Mouse (Mus musculus) heart, embryonic 15.5 days (tissue): ENCODE data around the gene Qprt. TPM values are rescaled to one million over a fixed set of nuclear protein-coding genes. Genes with fewer than 3 reads are reported as not detected.

ENCODE experiments used
- ATAC-seq: fragments of 200-750 bp; cut with Nextera tagmentation; replicated peaks from 2 replicates; pipeline ENCODE4 v1.8.0; 2017; ENCODE audit warnings: low read depth, moderate TSS enrichment; ENCODE audit not compliant: insufficient number of reproducible peaks, insufficient read depth, low FRiP score
- H3K27ac ChIP-seq: fragments of 300-500 bp; sonication (generic); 2 replicates; pipeline ENCODE4 v1.5.1; 2015; ENCODE audit warnings: mild to moderate bottlenecking, inconsistent platforms
- H3K27me3 ChIP-seq: fragments of 300-500 bp; sonication (generic); 2 replicates; pipeline ENCODE4 v1.6.1; 2015; ENCODE audit warnings: inconsistent platforms
- H3K36me3 ChIP-seq: fragments of 300-500 bp; sonication (generic); 2 replicates; pipeline ENCODE4 v1.6.1; 2015; ENCODE audit warnings: mild to moderate bottlenecking, inconsistent platforms
- H3K4me1 ChIP-seq: fragments of 300-500 bp; sonication (generic); replicated peaks from 2 replicates; pipeline ENCODE4 v1.6.1; 2015; ENCODE audit warnings: inconsistent platforms
- H3K4me2 ChIP-seq: fragments of 300-500 bp; sonication (generic); 2 replicates; pipeline ENCODE4 v1.6.1; 2015; ENCODE audit warnings: inconsistent platforms, mild to moderate bottlenecking, moderate library complexity
- H3K4me3 ChIP-seq: fragments of 300-500 bp; sonication (generic); 2 replicates; pipeline ENCODE4 v1.5.1; 2015; ENCODE audit warnings: mild to moderate bottlenecking, inconsistent platforms
- H3K9ac ChIP-seq: fragments of 300-500 bp; sonication (generic); 2 replicates; pipeline ENCODE4 v1.6.1; 2015; ENCODE audit warnings: mild to moderate bottlenecking, inconsistent platforms
- H3K9me3 ChIP-seq: fragments of 300-500 bp; sonication (generic); replicated peaks from 2 replicates; pipeline ENCODE4 v1.6.1; 2016; ENCODE audit warnings: inconsistent platforms
- WGBS: fragments of 180-500 bp; shearing (Covaris S2); methylation state at CpG from one replicate; pipeline ENCODE4 v1.1.7; 2015; ENCODE audit warnings: mixed read lengths; 5-methylcytosine and 5-hydroxymethylcytosine counted together
- polyA plus RNA-seq: library from polyadenylated mRNA; unstranded; fragments of >200 nt; fragmentation: Nextera tagmentation; extraction: Ambion mirVana; gene quantifications from 2 replicates; pipeline ENCODE4 v1.2.1, GENCODE M21; 2015

The Qprt gene
- polyA plus RNA-seq, 1 experiment from 2014 or later: 1.8 TPM

DNA sequence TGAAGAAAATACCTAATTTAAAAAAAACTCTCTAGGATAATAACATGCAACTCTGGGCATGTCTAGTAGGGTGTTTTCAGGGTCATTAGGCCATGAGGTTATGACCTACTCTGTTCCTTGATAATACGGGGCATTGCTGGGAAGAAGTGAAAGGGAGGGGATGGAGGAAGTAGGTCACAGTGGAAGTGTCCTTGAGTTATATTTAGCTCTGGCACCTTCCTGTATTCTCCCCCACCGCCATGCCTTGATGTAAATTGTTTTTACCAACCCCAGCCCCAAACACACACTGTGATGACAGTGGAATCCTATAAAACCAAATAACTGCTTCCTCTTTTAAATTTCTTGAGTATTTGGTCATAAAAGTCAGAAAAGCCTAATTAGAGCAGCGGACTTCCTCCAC, 42.0 kb downstream of the Qprt start:
- no peaks in the 10 kb centered on the region for H3K36me3 ChIP-seq
- H3K9ac ChIP-seq: no peak overlapping the region
- H3K4me1 ChIP-seq: 0 out of 2 replicates have a peak, but pooled peaks cover 4% of the 10 kb centered on the region
- H3K9me3 ChIP-seq: no peaks in the 10 kb centered on the region
- no peak overlapping the region for H3K4me2 ChIP-seq
- no peaks in the 10 kb centered on the region for H3K27me3 ChIP-seq
- no peak overlapping the region for H3K4me3 ChIP-seq
- H3K27ac ChIP-seq: no peak overlapping the region
- 53% methylated on average over 3 of the region's 3 CpGs for WGBS
- ATAC-seq: no peak

- Histone ChIP-seq H3K27me3 (no peaks in the 10 kb centered on the region), H3K9me3 (no peaks in the 10 kb centered on the region), H3K4me3 (no peak overlapping the region), H3K9ac (no peak overlapping the region), H3K36me3 (no peaks in the 10 kb centered on the region), H3K4me2 (no peak overlapping the region), H3K27ac (no peak overlapping the region), H3K4me1 (0 out of 2 replicates have a peak, but pooled peaks cover 6% of the 10 kb centered on the region)
- no peak for ATAC-seq
- WGBS: 84% methylated on average over 3 of the region's 3 CpGs
Observed at GRCm38 (mm10) chr7:127077692-127078091, 44.3 kb downstream of the Qprt start.

- H3K9me3 ChIP-seq: no peaks in the 10 kb centered on the region
- 0 out of 2 replicates have a peak, but pooled peaks cover 6% of the 10 kb centered on the region for H3K4me1 ChIP-seq
- no peak overlapping the region for H3K4me3 ChIP-seq
- WGBS: 80% methylated on average over 5 of the region's 5 CpGs
- ATAC-seq: no peak
- H3K9ac ChIP-seq: no peak overlapping the region
- H3K4me2 ChIP-seq: no peak overlapping the region
- H3K36me3 ChIP-seq: no peaks in the 10 kb centered on the region
- H3K27ac ChIP-seq: no peak overlapping the region
- no peaks in the 10 kb centered on the region for H3K27me3 ChIP-seq
Observed at GRCm38 (mm10) chr7:127076188-127076587, 45.8 kb downstream of the Qprt start.

GRCm38 (mm10) chr7:127073221-127073620, 48.8 kb downstream of the Qprt start:
- H3K9ac ChIP-seq: no peak overlapping the region
- H3K36me3 ChIP-seq: no peaks in the 10 kb centered on the region
- H3K4me3 ChIP-seq: no peak overlapping the region
- 72% methylated on average over 4 of the region's 4 CpGs for WGBS
- no peak for ATAC-seq
- H3K27me3 ChIP-seq: no peaks in the 10 kb centered on the region
- H3K27ac ChIP-seq: no peak overlapping the region
- no peak overlapping the region for H3K4me2 ChIP-seq
- H3K4me1 ChIP-seq: 0 out of 2 replicates have a peak, but pooled peaks cover 6% of the 10 kb centered on the region
- H3K9me3 ChIP-seq: no peaks in the 10 kb centered on the region

- H3K27me3 ChIP-seq: no peaks in the 10 kb centered on the region
- H3K36me3 ChIP-seq: no peaks in the 10 kb centered on the region
- H3K27ac ChIP-seq: no peak overlapping the region
- no peak overlapping the region for H3K4me2 ChIP-seq
- no peak overlapping the region for H3K4me3 ChIP-seq
- H3K9ac ChIP-seq: no peak overlapping the region
- no peak for ATAC-seq
- 0 out of 2 replicates have a peak, but pooled peaks cover 5% of the 10 kb centered on the region for H3K4me1 ChIP-seq
- no peaks in the 10 kb centered on the region for H3K9me3 ChIP-seq
- 68% methylated on average over 4 of the region's 4 CpGs for WGBS
Observed at GRCm38 (mm10) chr7:127070871-127071413, 51.1 kb downstream of the Qprt start.

GRCm38 (mm10) chr7:127066317-127066716, 55.7 kb downstream of the Qprt start:
- H3K27ac ChIP-seq: no peak overlapping the region
- H3K27me3 ChIP-seq: no peaks in the 10 kb centered on the region
- H3K4me1 ChIP-seq: no peaks in the 10 kb centered on the region
- no peaks in the 10 kb centered on the region for H3K36me3 ChIP-seq
- H3K4me3 ChIP-seq: no peak overlapping the region
- 45% methylated on average over 4 of the region's 4 CpGs for WGBS
- no peak for ATAC-seq
- no peak overlapping the region for H3K9ac ChIP-seq
- H3K9me3 ChIP-seq: no peaks in the 10 kb centered on the region
- no peak overlapping the region for H3K4me2 ChIP-seq

GRCm38 (mm10) chr7:127065538-127065937, 56.5 kb downstream of the Qprt start:
- Histone ChIP-seq H3K4me1 (no peaks in the 10 kb centered on the region), H3K36me3 (no peaks in the 10 kb centered on the region), H3K9ac (no peak overlapping the region), H3K27ac (no peak overlapping the region), H3K9me3 (no peaks in the 10 kb centered on the region), H3K4me2 (no peak overlapping the region), H3K4me3 (no peak overlapping the region), H3K27me3 (no peaks in the 10 kb centered on the region)
- WGBS: 85% methylated on average over 6 of the region's 6 CpGs
- no peak for ATAC-seq

Other genes starting within 250 kb of the Qprt start
- 29.0 and 36.4 TPM in 2 replicates for gene Taok2, start 237.5 kb downstream of the Qprt start, polyA plus RNA-seq
- 19.2 and 23.0 TPM in 2 replicates for gene Tmem219, start 199.3 kb downstream of the Qprt start, polyA plus RNA-seq
- 12.3 and 14.8 TPM in 2 replicates for gene Kctd13, start 193.3 kb downstream of the Qprt start, polyA plus RNA-seq
- gene Asphd1, start 172.6 kb downstream of the Qprt start, polyA plus RNA-seq: 0.08 and 0.20 TPM in 2 replicates
- gene Sez6l2, start 171.7 kb downstream of the Qprt start, polyA plus RNA-seq: 0.65 and 0.83 TPM in 2 replicates
- gene Cdipt, start 146.3 kb downstream of the Qprt start, polyA plus RNA-seq: 67.4 and 86.6 TPM in 2 replicates
- 0.85 and 1.6 TPM in 2 replicates for gene Cdiptos, start 146.1 kb downstream of the Qprt start, polyA plus RNA-seq
- gene Mvp, start 107.6 kb downstream of the Qprt start, polyA plus RNA-seq: 14.5 and 18.1 TPM in 2 replicates
- 0.74 TPM in 1 of 2 replicates, not detected in the other for gene Pagr1b, start 105.7 kb downstream of the Qprt start, polyA plus RNA-seq
- gene Pagr1a, start 104.9 kb downstream of the Qprt start, polyA plus RNA-seq: 59.7 and 73.1 TPM in 2 replicates
- 15.7 and 16.6 TPM in 2 replicates for gene Gm42742, start 101.1 kb downstream of the Qprt start, polyA plus RNA-seq
- 1.9 and 4.1 TPM in 2 replicates for gene Prrt2, start 101.0 kb downstream of the Qprt start, polyA plus RNA-seq
- 35.6 and 53.7 TPM in 2 replicates for gene Maz, start 95.2 kb downstream of the Qprt start, polyA plus RNA-seq
- 67.5 and 81.9 TPM in 2 replicates for gene Kif22, start 79.8 kb downstream of the Qprt start, polyA plus RNA-seq
- not detected in 2 replicates for gene Zg16, start 34.9 kb downstream of the Qprt start, polyA plus RNA-seq
- 1.6 and 6.7 TPM in 2 replicates for gene AI467606, start 30.9 kb downstream of the Qprt start, polyA plus RNA-seq
- gene Spn, start 15.6 kb upstream of the Qprt start, polyA plus RNA-seq: 0.23 and 1.5 TPM in 2 replicates
- 35.4 and 42.5 TPM in 2 replicates for gene Cd2bp2, start 73.8 kb upstream of the Qprt start, polyA plus RNA-seq
- gene Tbc1d10b, start 86.2 kb upstream of the Qprt start, polyA plus RNA-seq: 17.0 and 21.3 TPM in 2 replicates
- 11.6 and 15.4 TPM in 2 replicates for gene Mylpf, start 86.7 kb upstream of the Qprt start, polyA plus RNA-seq
- gene Zfp553, start 110.8 kb upstream of the Qprt start, polyA plus RNA-seq: 17.8 and 23.7 TPM in 2 replicates
- gene Sept1, start 110.9 kb upstream of the Qprt start, polyA plus RNA-seq: 22.8 and 33.9 TPM in 2 replicates
- 32.0 and 38.8 TPM in 2 replicates for gene Zfp771, start 122.0 kb upstream of the Qprt start, polyA plus RNA-seq
- 134 and 135 TPM in 2 replicates for gene Dctpp1, start 138.5 kb upstream of the Qprt start, polyA plus RNA-seq
- 51.9 and 54.8 TPM in 2 replicates for gene Sephs2, start 151.8 kb upstream of the Qprt start, polyA plus RNA-seq
- gene Itgal, start 174.0 kb upstream of the Qprt start, polyA plus RNA-seq: 1.3 and 5.1 TPM in 2 replicates
- 17.1 and 19.6 TPM in 2 replicates for gene Zfp768, start 223.4 kb upstream of the Qprt start, polyA plus RNA-seq